Mouse (Mus musculus): ENCODE results near the gene Ninj1. TPM values are rescaled to one million over a fixed set of nuclear protein-coding genes. Genes with fewer than 3 reads are reported as not detected.

The Ninj1 gene
- polyA plus RNA-seq, 1 experiment: 1,000 TPM

DNA sequence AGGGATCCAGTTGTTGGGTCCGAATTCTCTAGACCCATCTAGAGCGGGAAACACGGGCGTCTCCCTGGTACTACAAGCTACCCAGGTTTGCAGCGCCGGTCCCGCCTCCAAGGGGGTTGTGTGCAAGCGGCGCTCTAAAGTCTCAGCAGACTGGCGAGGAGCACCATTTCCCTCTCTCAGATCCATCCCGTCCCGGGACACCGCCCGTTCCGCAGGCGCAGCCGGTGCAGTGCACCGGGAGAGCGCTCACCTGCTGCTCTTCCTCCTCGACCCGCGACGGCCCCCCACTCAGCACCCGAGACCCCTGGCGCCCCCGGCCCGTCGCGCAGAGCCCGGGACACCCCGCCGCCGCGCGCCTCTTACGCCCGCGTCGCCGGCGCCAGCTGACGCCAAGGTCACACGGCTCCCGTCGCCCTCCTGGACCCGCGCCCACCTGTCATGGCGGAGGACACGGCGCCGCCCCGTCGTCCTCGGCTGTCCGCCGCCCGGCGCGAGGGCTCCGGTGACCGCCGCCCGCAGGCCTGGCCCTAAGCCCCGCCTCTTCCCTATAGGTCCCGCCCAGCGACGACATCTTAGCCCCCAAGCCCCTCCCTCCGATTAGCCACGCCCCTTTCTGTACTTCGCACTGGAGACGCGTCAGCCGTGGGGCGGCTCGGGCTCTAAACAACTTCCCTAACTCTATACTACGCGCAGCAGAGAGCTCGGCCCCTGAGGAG is 28.4 kb downstream of the Ninj1 start, which contains the start of gene Card19:
TSS of gene Card19 (minus strand) at position 534 of the 716 bp plus-strand sequence.
- peak; percentile 98 for DNase-seq
- WGBS: under 1% methylated on average over 78 of the region's 78 CpGs
- Histone ChIP-seq H3K27me3 (replicated peaks; ENCODE audit: control insufficient read depth, insufficient read depth, low read length) (no peaks in the 10 kb centered on the region), H3K27ac (ENCODE audit: insufficient read depth, low read depth, low read length) (peak within 1 kb of the TSS; percentile 91), H3K4me1 (ENCODE audit: control insufficient read depth, insufficient read depth, low read length) (peaks cover 12% of the 10 kb centered on the region; the same call in 1 of the 2 replicates), H3K36me3 (ENCODE audit: control insufficient read depth, insufficient read depth, low read length) (no peaks in the 10 kb centered on the region), H3K4me3 (ENCODE audit: insufficient read depth, low read depth, low read length) (peak within 1 kb of the TSS; percentile 67)
- TF ChIP-seq POLR2A (IDR thresholded peaks at IDR 0.05; ENCODE audit: low read depth, low read length): peak; percentile 46
- no peak for TF ChIP-seq CTCF (conservative IDR thresholded peaks at IDR 0.05; ENCODE audit: insufficient read depth, insufficient read length, low read depth, low read length)

DNA sequence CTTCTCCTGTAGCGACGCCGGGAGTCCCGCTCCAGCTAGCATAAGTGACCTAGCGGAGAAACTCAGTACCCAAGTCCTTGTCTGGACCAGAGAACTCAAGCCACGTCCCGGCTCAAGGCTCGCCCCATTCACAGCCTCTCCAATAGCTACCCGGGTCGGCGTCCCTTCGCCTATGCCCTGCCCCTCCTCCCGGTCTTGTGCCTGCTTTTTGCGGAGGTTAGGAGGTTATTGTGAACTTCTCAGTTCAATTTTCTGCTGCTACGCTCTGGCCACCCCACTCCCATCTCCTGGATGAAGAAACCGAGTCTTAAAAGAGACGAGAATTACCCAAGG is 28.9 kb downstream of the Ninj1 start:
- Histone ChIP-seq H3K36me3 (ENCODE audit: control insufficient read depth, insufficient read depth, low read length) (no peaks in the 10 kb centered on the region), H3K4me3 (ENCODE audit: insufficient read depth, low read depth, low read length) (peak overlapping the region; percentile 67), H3K27ac (ENCODE audit: insufficient read depth, low read depth, low read length) (peak overlapping the region; percentile 91), H3K4me1 (ENCODE audit: control insufficient read depth, insufficient read depth, low read length) (peaks cover 12% of the 10 kb centered on the region; the same call in 1 of the 2 replicates), H3K27me3 (replicated peaks; ENCODE audit: control insufficient read depth, insufficient read depth, low read length) (no peaks in the 10 kb centered on the region)
- WGBS: 3% methylated on average over 17 of the region's 17 CpGs
- no peak for DNase-seq
- no peak for TF ChIP-seq POLR2A (IDR thresholded peaks at IDR 0.05; ENCODE audit: low read depth, low read length)
- no peak for TF ChIP-seq CTCF (conservative IDR thresholded peaks at IDR 0.05; ENCODE audit: insufficient read depth, insufficient read length, low read depth, low read length)

DNA sequence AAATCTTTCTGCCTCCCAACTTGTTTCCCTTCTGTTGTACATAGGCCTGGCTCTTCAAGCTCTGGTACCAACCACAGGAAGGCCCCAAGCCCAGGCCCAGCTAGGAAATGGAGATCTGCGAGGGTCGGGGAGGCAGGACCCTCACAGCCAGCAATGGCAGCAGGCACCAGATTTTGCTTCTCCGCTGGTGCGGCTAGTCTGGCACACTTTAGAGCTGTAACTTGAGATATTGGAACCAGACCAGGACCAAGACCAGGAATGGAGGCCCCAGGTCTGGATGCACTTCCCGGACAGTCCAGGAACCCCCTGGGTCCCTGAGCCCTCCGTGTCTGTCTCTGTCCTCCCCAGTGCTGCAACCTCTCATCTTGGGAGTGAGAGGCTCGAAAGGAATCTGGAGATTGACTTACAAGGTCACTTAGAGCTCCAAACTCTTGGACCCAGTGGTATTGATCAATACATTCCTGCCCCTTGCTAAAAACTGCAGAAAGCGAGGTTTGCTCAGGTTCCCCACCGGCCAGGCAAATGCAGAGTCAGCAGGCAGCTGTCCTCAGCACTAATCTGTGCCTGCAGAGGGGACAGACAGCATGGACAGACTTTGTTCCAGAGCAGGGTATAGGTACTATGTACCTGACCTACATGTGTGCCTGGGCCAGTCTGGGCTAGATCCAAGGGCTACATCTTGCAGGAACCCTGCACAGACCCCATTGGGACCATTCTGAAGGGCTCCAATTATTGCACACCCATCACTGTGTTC is 29.7 kb downstream of the Ninj1 start:
- peaks cover 12% of the 10 kb centered on the region; the same call in 1 of the 2 replicates for H3K4me1 ChIP-seq (ENCODE audit: control insufficient read depth, insufficient read depth, low read length)
- no peaks in the 10 kb centered on the region for H3K36me3 ChIP-seq (ENCODE audit: control insufficient read depth, insufficient read depth, low read length)
- H3K4me3 ChIP-seq (ENCODE audit: insufficient read depth, low read depth, low read length): no peak overlapping the region
- WGBS: 87% methylated on average over 9 of the region's 9 CpGs
- no peak for DNase-seq
- no peak for TF ChIP-seq POLR2A (IDR thresholded peaks at IDR 0.05; ENCODE audit: low read depth, low read length)
- TF ChIP-seq CTCF (conservative IDR thresholded peaks at IDR 0.05; ENCODE audit: insufficient read depth, insufficient read length, low read depth, low read length): no peak
- no peak overlapping the region for H3K27ac ChIP-seq (ENCODE audit: insufficient read depth, low read depth, low read length)
- H3K27me3 ChIP-seq (replicated peaks; ENCODE audit: control insufficient read depth, insufficient read depth, low read length): no peaks in the 10 kb centered on the region

DNA sequence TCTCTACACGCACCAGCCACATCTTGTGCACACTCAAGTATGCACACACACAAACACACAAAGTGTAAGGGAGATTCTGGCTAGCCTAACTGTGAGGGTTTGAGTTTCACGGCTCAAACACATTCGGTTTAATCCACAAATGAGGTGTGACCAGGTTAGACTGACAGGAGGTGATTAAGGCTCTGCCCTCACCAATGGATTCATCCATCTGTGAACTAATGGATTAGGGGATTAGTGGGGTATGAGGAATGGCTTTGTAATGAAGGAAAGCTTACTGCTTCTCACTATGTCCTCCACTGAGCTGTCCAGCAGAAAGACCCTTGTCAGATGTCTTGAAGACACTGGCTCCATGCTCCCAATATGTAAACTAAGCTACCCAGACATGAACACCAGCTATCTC is 31.4 kb downstream of the Ninj1 start:
- DNase-seq: no peak
- no peaks in the 10 kb centered on the region for H3K36me3 ChIP-seq (ENCODE audit: control insufficient read depth, insufficient read depth, low read length)
- H3K27ac ChIP-seq (ENCODE audit: insufficient read depth, low read depth, low read length): no peak overlapping the region
- no peaks in the 10 kb centered on the region for H3K27me3 ChIP-seq (replicated peaks; ENCODE audit: control insufficient read depth, insufficient read depth, low read length)
- TF ChIP-seq POLR2A (IDR thresholded peaks at IDR 0.05; ENCODE audit: low read depth, low read length) (no peak), CTCF (conservative IDR thresholded peaks at IDR 0.05; ENCODE audit: insufficient read depth, insufficient read length, low read depth, low read length) (no peak)
- no peak overlapping the region for H3K4me3 ChIP-seq (ENCODE audit: insufficient read depth, low read depth, low read length)
- H3K4me1 ChIP-seq (ENCODE audit: control insufficient read depth, insufficient read depth, low read length): peaks cover 8% of the 10 kb centered on the region; the same call in 1 of the 2 replicates
- 74% methylated on average over 3 of the region's 3 CpGs for WGBS

DNA sequence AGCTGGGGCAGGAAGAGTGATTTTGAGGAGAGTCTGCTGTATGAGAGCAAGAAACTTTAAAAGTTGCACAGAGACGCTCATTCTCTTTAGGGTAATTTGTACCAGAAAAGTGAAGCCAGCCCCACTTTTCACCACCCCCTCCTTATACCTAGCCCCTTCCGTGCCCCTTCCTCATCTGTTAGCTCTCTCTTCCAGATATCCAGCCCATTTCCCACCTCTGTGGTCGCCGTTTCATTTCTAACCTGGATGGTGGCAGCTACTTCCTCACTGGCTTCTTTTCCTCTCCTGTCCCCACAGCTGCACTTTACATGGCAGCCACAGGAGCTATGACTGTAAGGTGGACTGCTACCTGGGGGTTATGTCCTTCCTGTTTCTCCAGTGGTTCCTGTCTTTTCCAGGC is 32.1 kb downstream of the Ninj1 start:
- 91% methylated on average over 4 of the region's 4 CpGs for WGBS
- Histone ChIP-seq H3K27me3 (replicated peaks; ENCODE audit: control insufficient read depth, insufficient read depth, low read length) (no peaks in the 10 kb centered on the region), H3K36me3 (ENCODE audit: control insufficient read depth, insufficient read depth, low read length) (no peaks in the 10 kb centered on the region), H3K27ac (ENCODE audit: insufficient read depth, low read depth, low read length) (no peak overlapping the region), H3K4me3 (ENCODE audit: insufficient read depth, low read depth, low read length) (no peak overlapping the region), H3K4me1 (ENCODE audit: control insufficient read depth, insufficient read depth, low read length) (peaks cover 8% of the 10 kb centered on the region; the same call in 1 of the 2 replicates)
- TF ChIP-seq POLR2A (IDR thresholded peaks at IDR 0.05; ENCODE audit: low read depth, low read length): no peak
- TF ChIP-seq CTCF (conservative IDR thresholded peaks at IDR 0.05; ENCODE audit: insufficient read depth, insufficient read length, low read depth, low read length): no peak
- no peak for DNase-seq

DNA sequence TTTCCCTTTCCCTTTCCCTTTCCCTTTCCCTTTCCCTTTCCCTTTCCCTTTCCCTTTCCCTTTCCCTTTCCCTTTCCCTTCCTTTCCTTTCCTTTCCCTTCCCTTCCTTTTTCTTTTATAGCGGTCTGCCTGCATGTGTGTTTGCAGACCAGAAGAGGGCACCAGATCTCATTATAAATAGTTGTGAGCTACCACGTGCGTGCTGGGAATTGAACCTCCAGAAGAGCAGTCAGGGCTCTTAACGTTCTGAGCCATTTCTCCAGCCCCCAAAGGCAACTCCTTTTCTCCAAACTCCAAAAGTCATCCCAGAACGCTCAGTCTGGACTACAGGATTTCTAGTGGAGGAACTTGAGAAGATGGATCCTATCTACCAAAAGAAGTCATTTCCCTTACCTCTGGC is 33.6 kb downstream of the Ninj1 start:
- TF ChIP-seq POLR2A (IDR thresholded peaks at IDR 0.05; ENCODE audit: low read depth, low read length) (no peak), CTCF (conservative IDR thresholded peaks at IDR 0.05; ENCODE audit: insufficient read depth, insufficient read length, low read depth, low read length) (0 out of 2 replicates have a peak, but pooled peaks have one; percentile 12)
- no peak for DNase-seq
- H3K27ac ChIP-seq (ENCODE audit: insufficient read depth, low read depth, low read length): no peak overlapping the region
- no peak overlapping the region for H3K4me3 ChIP-seq (ENCODE audit: insufficient read depth, low read depth, low read length)
- H3K36me3 ChIP-seq (ENCODE audit: control insufficient read depth, insufficient read depth, low read length): no peaks in the 10 kb centered on the region
- H3K4me1 ChIP-seq (ENCODE audit: control insufficient read depth, insufficient read depth, low read length): peaks cover 8% of the 10 kb centered on the region; the same call in 1 of the 2 replicates
- WGBS: 45% methylated on average over 5 of the region's 5 CpGs
- H3K27me3 ChIP-seq (replicated peaks; ENCODE audit: control insufficient read depth, insufficient read depth, low read length): no peaks in the 10 kb centered on the region

DNA sequence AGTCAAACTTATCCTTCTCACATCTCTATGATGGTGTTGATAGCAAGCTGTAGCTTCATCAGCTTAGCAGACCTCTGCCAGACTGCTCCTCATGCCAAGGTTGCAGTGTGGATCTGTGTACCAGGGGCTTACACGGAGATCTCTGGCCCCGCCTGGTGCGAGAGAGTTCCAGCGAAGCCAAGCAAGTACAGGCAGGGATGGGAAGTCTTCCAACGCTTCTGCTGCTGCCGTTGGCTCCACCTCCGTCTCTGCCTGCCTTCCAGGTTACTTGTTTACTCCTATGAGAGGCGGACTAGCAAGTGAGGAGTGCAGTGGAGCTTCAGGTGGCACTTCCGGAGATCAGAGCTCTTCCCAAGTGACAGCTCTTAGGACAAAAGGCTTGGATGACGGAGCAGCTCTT is 37.0 kb downstream of the Ninj1 start:
- DNase-seq: peak; percentile 80
- Histone ChIP-seq H3K27ac (ENCODE audit: insufficient read depth, low read depth, low read length) (0 out of 2 replicates have a peak overlapping the region, but pooled peaks have one; percentile 37), H3K4me1 (ENCODE audit: control insufficient read depth, insufficient read depth, low read length) (peaks cover 4% of the 10 kb centered on the region; the same call in 1 of the 2 replicates), H3K4me3 (ENCODE audit: insufficient read depth, low read depth, low read length) (peak overlapping the region; percentile 36; the same call in 1 of the 2 replicates), H3K36me3 (ENCODE audit: control insufficient read depth, insufficient read depth, low read length) (no peaks in the 10 kb centered on the region), H3K27me3 (replicated peaks; ENCODE audit: control insufficient read depth, insufficient read depth, low read length) (no peaks in the 10 kb centered on the region)
- TF ChIP-seq CTCF (conservative IDR thresholded peaks at IDR 0.05; ENCODE audit: insufficient read depth, insufficient read length, low read depth, low read length) (no peak), POLR2A (IDR thresholded peaks at IDR 0.05; ENCODE audit: low read depth, low read length) (no peak)
- 16% methylated on average over 10 of the region's 10 CpGs for WGBS
